Mouse (Mus musculus) hindbrain, embryonic 12.5 days (tissue): ENCODE measurements at regions not wholly inside any gene's neighbourhood (a gene's known extent, or its start where the extent isn't known, plus 50 kb on each side); places are given as distances from the start of the nearest gene placed in this dataset.

ENCODE experiments used
- ATAC-seq: fragments of 200-750 bp; cut with Nextera tagmentation; 2 replicates; pipeline ENCODE4 v1.8.0; 2017; ENCODE audit warnings: moderate TSS enrichment; ENCODE audit not compliant: low FRiP score
- H3K27ac ChIP-seq: fragments of 300-500 bp; sonication (generic); 2 replicates; pipeline ENCODE4 v1.5.1; 2016; ENCODE audit warnings: mild to moderate bottlenecking
- H3K27me3 ChIP-seq: fragments of 300-500 bp; sonication (generic); 2 replicates; pipeline ENCODE4 v1.6.1; 2016; ENCODE audit warnings: mild to moderate bottlenecking
- H3K36me3 ChIP-seq: fragments of 300-500 bp; sonication (generic); 2 replicates; pipeline ENCODE4 v1.6.1; 2016; ENCODE audit warnings: mild to moderate bottlenecking
- H3K4me1 ChIP-seq: fragments of 300-500 bp; sonication (generic); 2 replicates; pipeline ENCODE4 v1.6.1; 2016
- H3K4me2 ChIP-seq: fragments of 300-500 bp; sonication (generic); replicated peaks from 2 replicates; pipeline ENCODE4 v1.6.1; 2016; ENCODE audit warnings: mild to moderate bottlenecking
- H3K4me3 ChIP-seq: fragments of 300-500 bp; sonication (generic); 2 replicates; pipeline ENCODE4 v1.5.1; 2016; ENCODE audit warnings: mild to moderate bottlenecking
- H3K9ac ChIP-seq: fragments of 300-500 bp; sonication (generic); 2 replicates; pipeline ENCODE4 v1.6.1; 2016; ENCODE audit warnings: mild to moderate bottlenecking, moderate library complexity
- H3K9me3 ChIP-seq: fragments of 300-500 bp; sonication (generic); replicated peaks from 2 replicates; pipeline ENCODE4 v1.6.1; 2016; ENCODE audit warnings: mild to moderate bottlenecking
- WGBS: fragments of 180-500 bp; shearing (Covaris S2); methylation state at CpG from one replicate; pipeline ENCODE4 v1.1.7; 2016; 5-methylcytosine and 5-hydroxymethylcytosine counted together

DNA sequence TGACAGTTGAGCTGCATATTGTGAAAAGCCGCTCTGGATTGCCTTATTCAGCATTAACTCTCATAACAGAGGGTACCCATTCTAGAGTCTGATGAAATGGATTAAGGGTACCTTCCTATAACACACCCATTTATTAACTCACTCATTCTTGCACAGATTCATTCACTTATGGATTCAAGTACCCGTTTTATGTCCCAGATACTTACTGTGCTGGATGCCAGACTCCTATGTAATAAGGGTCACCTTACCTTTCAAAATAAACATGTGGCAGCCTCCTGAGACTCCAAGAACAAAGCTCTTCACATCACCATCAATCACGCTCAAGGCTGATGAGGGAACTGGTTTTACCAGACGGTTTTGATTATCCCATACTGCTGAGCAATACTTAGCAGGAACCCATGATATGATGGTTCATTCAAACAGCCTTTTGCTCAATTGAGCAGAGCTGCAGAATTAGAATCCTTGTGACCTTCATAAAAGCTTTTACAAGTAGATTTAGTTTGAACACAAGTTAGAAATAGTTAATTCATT is 505.2 kb upstream of the C030005K15Rik start:
- H3K27ac ChIP-seq: no peak overlapping the region
- no peaks in the 10 kb centered on the region for H3K27me3 ChIP-seq
- no peak overlapping the region for H3K4me2 ChIP-seq
- H3K36me3 ChIP-seq: no peaks in the 10 kb centered on the region
- no peaks in the 10 kb centered on the region for H3K4me1 ChIP-seq
- no peak for ATAC-seq
- H3K9ac ChIP-seq: no peak overlapping the region
- 58% methylated on average over 4 of the region's 4 CpGs for WGBS
- H3K4me3 ChIP-seq: no peak overlapping the region
- no peaks in the 10 kb centered on the region for H3K9me3 ChIP-seq

- Histone ChIP-seq H3K4me3 (no peak overlapping the region), H3K27ac (no peak overlapping the region), H3K4me2 (no peak overlapping the region), H3K27me3 (no peaks in the 10 kb centered on the region), H3K36me3 (no peaks in the 10 kb centered on the region), H3K9ac (no peak overlapping the region), H3K4me1 (no peaks in the 10 kb centered on the region), H3K9me3 (no peaks in the 10 kb centered on the region)
- 96% methylated on average over 1 of the region's 1 CpGs for WGBS
- ATAC-seq: no peak
Observed at GRCm38 (mm10) chr10:98248311-98248710, 521.8 kb upstream of the C030005K15Rik start.

DNA sequence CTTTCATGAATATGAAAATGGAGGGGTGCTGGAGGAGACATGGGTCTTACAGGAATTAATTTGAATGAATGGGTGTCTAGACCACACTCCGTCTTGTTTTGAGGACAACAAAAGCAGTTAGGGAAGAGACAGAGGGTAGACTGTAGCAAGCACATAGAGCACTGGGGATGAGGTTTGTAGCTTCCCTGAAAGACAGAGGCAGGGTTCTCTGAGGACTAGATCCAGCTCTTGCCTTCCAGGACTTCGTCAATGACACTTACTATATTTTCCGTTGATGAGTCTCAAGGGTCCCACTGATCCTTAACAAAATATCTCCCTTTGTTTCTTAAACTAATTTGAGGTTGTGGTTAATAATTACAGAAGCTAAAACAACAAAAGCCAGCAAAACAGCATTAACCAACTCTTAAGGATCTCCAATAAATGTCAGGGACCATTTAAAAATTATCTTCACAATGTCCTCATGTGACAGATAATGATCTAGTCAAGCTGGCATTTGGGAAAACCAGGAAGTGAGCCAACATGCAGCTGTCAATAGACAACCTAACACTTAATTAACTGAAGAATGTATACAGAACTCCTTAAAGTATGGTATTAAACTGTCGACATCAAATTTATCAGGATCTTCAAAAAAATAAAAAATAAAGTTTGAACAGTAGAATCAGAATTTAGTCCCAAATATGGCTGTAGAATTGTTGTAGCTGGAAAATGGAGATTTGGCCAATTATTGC is 531.6 kb upstream of the C030005K15Rik start:
- no peaks in the 10 kb centered on the region for H3K9me3 ChIP-seq
- H3K36me3 ChIP-seq: no peaks in the 10 kb centered on the region
- H3K9ac ChIP-seq: no peak overlapping the region
- 71% methylated on average over 4 of the region's 4 CpGs for WGBS
- no peak overlapping the region for H3K4me3 ChIP-seq
- H3K4me2 ChIP-seq: no peak overlapping the region
- no peak for ATAC-seq
- no peaks in the 10 kb centered on the region for H3K27me3 ChIP-seq
- no peak overlapping the region for H3K27ac ChIP-seq
- H3K4me1 ChIP-seq: no peaks in the 10 kb centered on the region

DNA sequence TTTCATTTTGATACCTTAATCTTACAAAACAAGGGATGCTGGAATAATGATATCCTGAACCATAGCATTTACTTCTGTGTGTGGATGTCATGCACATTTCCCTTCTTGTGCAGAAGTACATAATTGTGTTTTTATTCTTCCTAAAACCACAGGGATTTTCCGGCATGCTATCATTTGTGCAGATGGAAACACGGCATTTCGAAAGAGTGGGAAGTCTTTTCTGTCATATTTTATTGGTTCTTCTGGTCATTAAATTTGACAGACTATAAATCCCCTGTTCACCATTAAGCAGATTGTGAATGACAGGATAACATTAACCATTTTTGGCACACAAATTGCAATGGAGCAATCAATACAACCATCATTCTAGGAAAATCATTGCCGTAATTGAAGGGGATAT is 532.7 kb upstream of the C030005K15Rik start:
- Histone ChIP-seq H3K9me3 (no peaks in the 10 kb centered on the region), H3K36me3 (no peaks in the 10 kb centered on the region), H3K4me3 (no peak overlapping the region), H3K9ac (no peak overlapping the region), H3K4me1 (no peaks in the 10 kb centered on the region), H3K4me2 (no peak overlapping the region), H3K27ac (no peak overlapping the region), H3K27me3 (no peaks in the 10 kb centered on the region)
- no peak for ATAC-seq
- 79% methylated on average over 4 of the region's 4 CpGs for WGBS

DNA sequence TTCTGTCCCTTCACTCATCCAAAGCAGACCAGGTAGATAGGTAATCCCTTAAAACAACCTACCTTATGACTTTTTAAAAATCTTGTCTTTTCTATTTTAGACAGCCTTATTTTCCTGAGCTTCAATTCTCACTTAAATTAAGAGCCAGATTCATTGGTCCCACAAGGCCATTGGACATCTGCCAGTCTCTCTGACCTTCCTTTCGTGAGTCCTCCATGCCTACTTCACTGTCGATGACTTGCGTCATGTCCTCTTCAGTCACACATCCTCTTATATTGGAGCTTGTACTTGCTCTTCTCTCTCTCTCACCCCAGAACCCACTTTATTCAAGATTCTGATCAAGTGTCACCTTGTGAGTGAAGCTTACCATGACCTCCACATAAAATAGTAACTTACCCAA is 542.0 kb upstream of the C030005K15Rik start:
- 92% methylated on average over 3 of the region's 3 CpGs for WGBS
- ATAC-seq: no peak
- Histone ChIP-seq H3K9ac (no peak overlapping the region), H3K9me3 (no peaks in the 10 kb centered on the region), H3K27me3 (no peaks in the 10 kb centered on the region), H3K4me1 (no peaks in the 10 kb centered on the region), H3K27ac (no peak overlapping the region), H3K4me3 (no peak overlapping the region), H3K4me2 (no peak overlapping the region), H3K36me3 (no peaks in the 10 kb centered on the region)

DNA sequence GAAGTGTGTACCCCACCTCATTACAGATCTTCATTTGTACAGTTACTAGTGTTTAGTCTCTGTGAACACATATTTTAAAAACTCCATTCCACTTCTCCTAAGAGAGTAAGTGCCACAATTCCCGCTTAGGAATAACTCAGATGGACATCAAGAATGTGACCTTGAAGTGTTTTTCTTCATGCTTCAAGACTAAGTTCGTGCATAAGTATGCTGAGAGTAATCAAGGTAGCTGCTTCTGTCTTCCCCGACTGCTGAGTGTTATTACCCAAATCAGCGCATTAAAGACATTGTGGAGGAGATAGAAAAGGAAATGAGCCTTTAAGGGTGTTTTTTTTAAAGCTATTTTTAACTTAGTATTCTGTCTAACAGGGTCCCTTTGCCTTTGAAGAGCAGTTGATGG is 565.1 kb upstream of the C030005K15Rik start:
- Histone ChIP-seq H3K9me3 (no peaks in the 10 kb centered on the region), H3K4me3 (no peak overlapping the region), H3K27ac (no peak overlapping the region), H3K4me1 (no peaks in the 10 kb centered on the region), H3K4me2 (no peak overlapping the region), H3K36me3 (no peaks in the 10 kb centered on the region), H3K27me3 (no peaks in the 10 kb centered on the region), H3K9ac (no peak overlapping the region)
- 78% methylated on average over 4 of the region's 4 CpGs for WGBS
- ATAC-seq: no peak

DNA sequence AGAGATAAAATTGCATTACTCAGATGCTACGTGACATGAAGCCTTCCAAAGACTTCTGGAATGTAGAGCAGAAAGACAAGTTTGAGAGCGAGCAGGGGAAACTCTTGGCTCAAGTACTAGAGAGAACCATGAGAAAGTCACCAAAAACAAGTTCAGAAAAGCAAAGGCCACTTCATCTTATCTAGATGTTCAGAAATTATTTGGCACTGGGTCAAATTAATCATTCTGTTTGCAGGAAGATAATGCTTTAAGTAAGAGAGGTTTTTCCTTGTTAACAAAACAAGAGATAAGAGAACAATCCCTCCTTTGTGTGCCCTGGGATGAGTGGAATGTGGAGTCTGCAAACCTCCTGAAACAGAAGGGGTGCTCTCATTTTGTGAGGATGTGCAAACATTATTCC is 565.6 kb upstream of the C030005K15Rik start:
- H3K4me1 ChIP-seq: no peaks in the 10 kb centered on the region
- no peak overlapping the region for H3K9ac ChIP-seq
- 67% methylated on average over 2 of the region's 2 CpGs for WGBS
- no peak overlapping the region for H3K4me2 ChIP-seq
- H3K27ac ChIP-seq: no peak overlapping the region
- no peak overlapping the region for H3K4me3 ChIP-seq
- H3K9me3 ChIP-seq: no peaks in the 10 kb centered on the region
- ATAC-seq: no peak
- H3K27me3 ChIP-seq: no peaks in the 10 kb centered on the region
- H3K36me3 ChIP-seq: no peaks in the 10 kb centered on the region

DNA sequence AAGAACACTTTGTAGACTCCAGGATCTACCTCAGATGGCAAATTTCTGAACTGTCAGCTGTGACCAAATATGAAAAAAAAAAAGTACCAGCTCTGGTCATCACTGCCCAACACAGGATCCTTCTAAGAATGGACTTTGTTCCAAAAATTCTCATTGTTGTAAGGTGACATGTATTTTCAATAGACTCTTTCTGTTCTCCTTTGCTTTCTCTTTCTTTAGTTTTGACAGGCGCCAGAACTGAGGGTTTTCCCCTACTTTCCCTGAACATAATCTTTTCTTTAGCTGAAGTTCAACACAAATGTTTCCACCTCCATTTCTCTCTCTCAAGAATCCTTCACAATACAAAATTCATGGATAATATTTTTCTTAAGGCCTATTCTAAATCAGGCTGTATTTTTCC is 579.1 kb upstream of the C030005K15Rik start:
- Histone ChIP-seq H3K4me3 (no peak overlapping the region), H3K9me3 (no peaks in the 10 kb centered on the region), H3K4me2 (no peak overlapping the region), H3K27ac (no peak overlapping the region), H3K4me1 (no peaks in the 10 kb centered on the region), H3K27me3 (no peaks in the 10 kb centered on the region), H3K9ac (no peak overlapping the region), H3K36me3 (no peaks in the 10 kb centered on the region)
- 91% methylated on average over 1 of the region's 1 CpGs for WGBS
- ATAC-seq: no peak

DNA sequence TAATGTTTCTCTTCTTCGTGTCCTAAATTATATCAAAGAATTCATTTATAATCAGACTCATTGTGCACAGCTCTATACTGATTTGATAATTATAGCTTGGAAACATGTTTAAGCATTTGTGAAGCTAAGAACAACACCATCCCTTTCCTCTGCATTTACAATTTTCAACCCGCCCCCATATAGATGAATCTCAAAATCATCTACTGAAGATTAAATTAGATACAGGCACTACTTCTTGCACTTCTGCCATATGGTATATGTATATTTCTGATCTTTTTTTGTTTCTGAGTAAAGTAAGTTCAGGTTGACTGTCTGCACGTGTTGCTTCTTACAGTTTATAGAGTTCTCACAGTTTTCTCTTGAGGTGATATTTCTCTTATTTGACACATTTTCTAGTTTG is 583.1 kb upstream of the C030005K15Rik start:
- H3K27ac ChIP-seq: no peak overlapping the region
- WGBS: 87% methylated on average over 3 of the region's 3 CpGs

DNA sequence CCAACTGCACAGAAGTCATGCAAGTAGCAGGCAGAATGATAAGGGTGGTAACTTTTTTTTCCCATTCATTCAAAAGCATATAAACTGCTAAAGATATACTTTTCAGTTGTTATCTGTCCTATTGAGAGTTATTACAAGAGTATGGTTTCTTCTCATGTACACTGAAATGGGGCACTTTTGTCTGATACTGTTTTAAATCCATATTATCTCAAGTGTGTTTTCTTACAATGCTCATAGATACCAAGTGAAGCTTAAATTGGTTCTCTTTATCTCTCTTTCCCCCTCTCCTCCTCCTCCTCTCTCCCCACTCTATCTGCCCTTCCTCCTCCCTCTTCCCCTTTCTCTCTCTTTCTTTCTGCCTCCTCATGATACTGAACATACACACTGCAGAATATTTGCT is 584.8 kb upstream of the C030005K15Rik start:
- ATAC-seq: no peak
- no peak overlapping the region for H3K27ac ChIP-seq
- H3K4me1 ChIP-seq: no peaks in the 10 kb centered on the region
- no peaks in the 10 kb centered on the region for H3K27me3 ChIP-seq
- H3K4me3 ChIP-seq: no peak overlapping the region
- no peaks in the 10 kb centered on the region for H3K9me3 ChIP-seq
- H3K4me2 ChIP-seq: no peak overlapping the region
- H3K36me3 ChIP-seq: no peaks in the 10 kb centered on the region
- no peak overlapping the region for H3K9ac ChIP-seq

More for the DNA sequence above, 583.1 kb upstream of the C030005K15Rik start:
- H3K9me3 ChIP-seq: no peaks in the 10 kb centered on the region
- H3K27me3 ChIP-seq: no peaks in the 10 kb centered on the region
- H3K36me3 ChIP-seq: no peaks in the 10 kb centered on the region
- H3K4me3 ChIP-seq: no peak overlapping the region
- H3K9ac ChIP-seq: no peak overlapping the region
- no peak for ATAC-seq
- no peak overlapping the region for H3K4me2 ChIP-seq
- H3K4me1 ChIP-seq: no peaks in the 10 kb centered on the region

- no peak overlapping the region for H3K27ac ChIP-seq
- WGBS: 76% methylated on average over 2 of the region's 2 CpGs
- H3K27me3 ChIP-seq: no peaks in the 10 kb centered on the region
- H3K9ac ChIP-seq: no peak overlapping the region
- no peak overlapping the region for H3K4me2 ChIP-seq
- no peaks in the 10 kb centered on the region for H3K9me3 ChIP-seq
- no peak overlapping the region for H3K4me3 ChIP-seq
- no peaks in the 10 kb centered on the region for H3K4me1 ChIP-seq
- no peaks in the 10 kb centered on the region for H3K36me3 ChIP-seq
- ATAC-seq: no peak
Observed at GRCm38 (mm10) chr10:98318416-98318815, 591.9 kb upstream of the C030005K15Rik start.

DNA sequence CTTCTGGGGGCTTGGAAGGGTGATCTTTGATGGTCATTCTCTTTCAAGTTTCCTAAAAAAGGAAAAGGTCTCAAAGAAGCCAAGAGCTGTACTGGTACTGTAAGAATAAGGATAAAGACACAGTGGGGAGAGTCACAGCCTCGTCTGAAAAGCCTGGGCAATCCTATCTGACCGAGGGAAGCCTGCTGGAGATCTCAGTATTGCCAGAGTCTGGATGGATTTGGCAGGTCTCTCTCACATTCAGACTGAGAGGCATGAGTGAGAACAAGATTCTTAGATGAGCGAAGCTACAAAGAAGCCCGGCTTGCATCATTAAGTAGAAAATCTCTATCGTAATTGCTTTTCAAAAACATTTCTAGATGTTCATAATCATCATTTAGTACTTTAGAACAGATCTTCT is 590.4 kb upstream of the Atp2b1 start:
- Histone ChIP-seq H3K9ac (no peak overlapping the region), H3K27ac (no peak overlapping the region), H3K4me1 (no peaks in the 10 kb centered on the region), H3K4me2 (no peak overlapping the region), H3K27me3 (no peaks in the 10 kb centered on the region), H3K4me3 (no peak overlapping the region), H3K36me3 (no peaks in the 10 kb centered on the region), H3K9me3 (no peaks in the 10 kb centered on the region)
- 79% methylated on average over 5 of the region's 5 CpGs for WGBS
- no peak for ATAC-seq

GRCm38 (mm10) chr10:98324591-98324990 is 589.6 kb upstream of the Atp2b1 start:
- no peaks in the 10 kb centered on the region for H3K27me3 ChIP-seq
- ATAC-seq: no peak
- H3K4me1 ChIP-seq: no peaks in the 10 kb centered on the region
- no peaks in the 10 kb centered on the region for H3K36me3 ChIP-seq
- H3K9me3 ChIP-seq: no peaks in the 10 kb centered on the region
- H3K4me2 ChIP-seq: no peak overlapping the region
- H3K27ac ChIP-seq: no peak overlapping the region
- no peak overlapping the region for H3K4me3 ChIP-seq
- no peak overlapping the region for H3K9ac ChIP-seq
